Mouse (Mus musculus) E14TG2a.4 (cell line): ENCODE measurements around the gene Cttnbp2nl.

Source experiments
- CTCF ChIP-seq: conservative IDR thresholded peaks from 2 replicates; pipeline ENCODE4 v1.5.1; 2014; ENCODE audit warnings: low read length
- NANOG ChIP-seq: IDR thresholded peaks from 2 replicates; pipeline ENCODE4 v1.6.1; 2014; ENCODE audit warnings: borderline replicate concordance, low read length, mixed read lengths
- POU5F1 ChIP-seq: IDR thresholded peaks from 2 replicates; pipeline ENCODE4 v1.6.1; 2014; ENCODE audit warnings: low read length, borderline replicate concordance

DNA sequence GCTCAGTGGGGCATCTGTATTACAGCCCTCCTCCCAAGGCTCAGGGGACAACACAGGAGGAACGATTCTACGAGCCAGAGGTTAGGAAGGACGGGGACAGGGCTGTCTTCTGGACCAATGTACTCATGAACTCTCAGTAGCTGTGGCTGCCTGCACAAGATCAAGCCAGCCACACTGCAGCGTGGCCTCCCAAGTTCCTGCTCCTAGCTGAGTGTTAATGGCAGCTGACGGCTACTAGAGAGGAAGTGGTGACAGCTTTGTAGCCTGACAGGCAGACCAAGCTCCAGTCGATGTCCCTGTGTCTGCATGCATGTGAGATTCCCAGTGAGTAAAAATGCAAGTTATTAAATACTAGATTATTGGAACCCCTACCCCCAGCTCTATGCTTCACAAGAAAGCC is 51.6 kb downstream of the Cttnbp2nl start:
- TF ChIP-seq CTCF (no peak), NANOG (no peak), POU5F1 (no peak)
